Mouse (Mus musculus) liver, postnatal 0 days (tissue): Measurements from ENCODE around the gene Selenom. TPM values are rescaled to one million over a fixed set of nuclear protein-coding genes. Genes with fewer than 3 reads are reported as not detected.

Experiments
- ATAC-seq: fragments of 200-750 bp; cut with Nextera tagmentation; 2 replicates; pipeline ENCODE4 v1.8.0; 2017; ENCODE audit warnings: mild to moderate bottlenecking, moderate library complexity
- DNase-seq: peaks from one replicate; pipeline ENCODE4 v3.0.0-alpha.2; 2016
- H3K27ac ChIP-seq: fragments of 300-500 bp; sonication (generic); 2 replicates; pipeline ENCODE4 v1.5.1; 2014; ENCODE audit warnings: antibody characterized with exemption, moderate library complexity, mild to moderate bottlenecking, low read depth
- H3K27me3 ChIP-seq: fragments of 300-500 bp; sonication (generic); 2 replicates; pipeline ENCODE4 v1.6.1; 2014; ENCODE audit warnings: low read length, control low read depth, mixed read lengths; ENCODE audit not compliant: insufficient read depth
- H3K36me3 ChIP-seq: fragments of 300-500 bp; sonication (generic); replicated peaks from 2 replicates; pipeline ENCODE4 v1.6.1; 2014; ENCODE audit warnings: mild to moderate bottlenecking, control low read depth, low read length, moderate library complexity, mixed read lengths; ENCODE audit not compliant: insufficient read depth
- H3K4me1 ChIP-seq: fragments of 300-500 bp; sonication (generic); 2 replicates; pipeline ENCODE4 v1.6.1; 2014; ENCODE audit warnings: antibody characterized with exemption, mild to moderate bottlenecking, control low read depth; ENCODE audit not compliant: insufficient read depth
- H3K4me2 ChIP-seq: fragments of 300-500 bp; sonication (generic); 2 replicates; pipeline ENCODE4 v1.6.1; 2014; ENCODE audit warnings: low read depth, mild to moderate bottlenecking, low read length, moderate library complexity, mixed read lengths
- H3K4me3 ChIP-seq: fragments of 300-500 bp; sonication (generic); 2 replicates; pipeline ENCODE4 v1.5.1; 2014; ENCODE audit warnings: low read depth, low read length
- H3K9ac ChIP-seq: fragments of 300-500 bp; sonication (generic); replicated peaks from 2 replicates; pipeline ENCODE4 v1.6.1; 2014; ENCODE audit warnings: mild to moderate bottlenecking, moderate library complexity
- H3K9me3 ChIP-seq: fragments of 300-500 bp; sonication (generic); 2 replicates; pipeline ENCODE4 v1.6.1; 2016; ENCODE audit warnings: mild to moderate bottlenecking, control low read depth, low read length, mixed read lengths
- CTCF ChIP-seq: sonication (generic); IDR thresholded peaks from 2 replicates; pipeline ENCODE4 v1.5.1; 2016; ENCODE audit warnings: antibody characterized with exemption, low read depth
- EP300 ChIP-seq: IDR thresholded peaks from 2 replicates; pipeline ENCODE4 v1.6.1; 2016; ENCODE audit warnings: antibody characterized with exemption, low read depth, mild to moderate bottlenecking
- WGBS: fragments of 180-500 bp; shearing (Covaris S2); extraction: QIAGEN DNeasy Blood & Tissue Kit; methylation state at CpG from one replicate; pipeline ENCODE4 v1.1.7; 2014; ENCODE audit not compliant: insufficient replicate concordance; 5-methylcytosine and 5-hydroxymethylcytosine counted together
- polyA plus RNA-seq: library from polyadenylated mRNA; unstranded; fragments of >200 nt; fragmentation: Nextera tagmentation; extraction: Ambion mirVana; gene quantifications from 2 replicates; pipeline ENCODE4 v1.2.1, GENCODE M21; 2015

Gene Selenom
- polyA plus RNA-seq, 1 experiment from 2014 or later: 9.9 TPM

DNA sequence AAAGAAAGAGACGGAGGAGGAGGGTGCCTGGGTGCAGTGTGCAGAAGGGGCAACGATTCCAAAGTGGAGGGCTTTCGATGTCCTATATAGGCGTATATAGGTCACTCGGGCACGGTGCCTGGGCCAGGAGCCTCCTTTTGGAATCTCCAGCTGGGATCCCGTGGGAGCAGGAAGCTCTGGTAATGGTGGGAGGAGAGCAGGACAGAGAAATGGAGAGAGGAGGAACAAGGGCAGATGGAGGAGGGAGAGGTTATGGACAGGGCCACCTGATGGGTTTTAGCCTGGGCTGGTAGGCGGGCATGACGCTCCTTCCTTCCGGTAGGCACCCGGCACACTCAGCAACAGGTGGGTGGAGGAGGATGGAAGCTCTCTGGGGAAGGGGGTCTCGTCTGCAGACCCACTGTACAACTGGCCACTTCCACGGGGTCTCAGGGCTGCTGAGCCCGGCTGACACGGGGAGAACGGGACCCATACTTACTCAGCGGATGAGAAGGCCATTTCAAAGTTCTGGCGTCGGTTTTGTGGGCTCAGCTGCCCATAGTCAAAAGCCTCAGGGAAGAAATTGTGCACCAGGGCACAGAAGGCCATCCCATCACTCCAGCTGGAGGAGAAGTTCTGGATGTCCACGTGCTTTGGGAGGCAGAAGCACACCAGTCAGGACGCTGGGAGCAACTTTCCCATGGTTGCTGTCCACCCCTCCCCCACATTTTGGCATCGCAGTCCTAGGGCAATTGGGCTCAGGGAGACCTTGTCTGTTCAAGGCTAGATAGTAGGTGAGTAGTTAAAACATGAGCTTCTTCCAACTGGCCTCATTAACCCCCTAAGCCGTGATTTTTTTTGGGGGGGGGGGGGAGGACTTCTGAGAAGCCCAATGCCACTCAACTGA, 7.1 kb downstream of the Selenom start:
- no peak overlapping the region for H3K4me3 ChIP-seq
- 84% methylated on average over 23 of the region's 23 CpGs for WGBS
- ATAC-seq (no peak), DNase-seq (no peak)
- no peaks in the 10 kb centered on the region for H3K9me3 ChIP-seq
- peaks cover 10% of the 10 kb centered on the region for H3K4me1 ChIP-seq
- H3K4me2 ChIP-seq: no peak overlapping the region
- H3K9ac ChIP-seq: no peak overlapping the region
- H3K27ac ChIP-seq: no peak overlapping the region
- H3K27me3 ChIP-seq: peaks cover 14% of the 10 kb centered on the region
- H3K36me3 ChIP-seq: peaks cover 23% of the 10 kb centered on the region
- TF ChIP-seq EP300 (no peak), CTCF (no peak)

DNA sequence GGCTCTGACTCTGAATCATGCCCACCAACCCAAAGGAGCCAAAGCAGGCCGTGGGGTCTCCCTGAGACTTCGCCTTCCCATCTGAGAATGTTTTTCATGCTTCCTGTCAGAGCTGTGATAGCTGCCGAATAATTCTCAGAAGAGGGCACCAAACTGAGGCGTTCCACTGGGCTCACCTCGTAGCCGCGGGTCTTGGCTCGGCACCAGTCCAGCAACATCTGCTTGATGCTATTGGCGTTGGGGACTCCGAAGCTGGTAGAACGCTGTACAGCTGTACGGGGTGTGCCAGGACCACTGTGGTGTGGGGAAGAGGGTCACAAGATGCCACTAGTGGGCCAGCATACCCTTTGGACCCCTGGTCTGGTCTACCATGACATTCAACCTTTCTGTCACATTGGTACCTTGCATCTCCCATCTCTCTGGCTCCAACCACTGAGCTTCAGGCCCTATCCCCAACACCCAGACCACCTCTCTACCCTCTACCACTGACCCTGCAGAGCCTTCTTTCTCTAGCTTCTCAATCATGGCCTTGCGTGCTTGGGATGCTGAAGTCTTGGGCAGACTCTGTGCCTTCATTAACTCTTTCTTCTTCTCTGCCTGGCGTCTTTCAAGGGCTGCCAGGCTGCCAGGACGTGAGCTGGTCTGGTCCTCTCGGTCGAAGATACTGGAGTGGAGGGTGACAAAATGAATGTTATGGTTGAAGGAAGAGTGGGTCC, 8.0 kb downstream of the Selenom start:
- Histone ChIP-seq H3K9ac (no peak overlapping the region), H3K4me1 (peaks cover 2% of the 10 kb centered on the region; the same call in 1 of the 2 replicates), H3K36me3 (peaks cover 25% of the 10 kb centered on the region), H3K27ac (no peak overlapping the region), H3K27me3 (peaks cover 5% of the 10 kb centered on the region; the same call in 1 of the 2 replicates), H3K9me3 (no peaks in the 10 kb centered on the region), H3K4me3 (no peak overlapping the region), H3K4me2 (no peak overlapping the region)
- TF ChIP-seq EP300 (no peak), CTCF (no peak)
- ATAC-seq: no peak
- 85% methylated on average over 17 of the region's 17 CpGs for WGBS
- DNase-seq: no peak

DNA sequence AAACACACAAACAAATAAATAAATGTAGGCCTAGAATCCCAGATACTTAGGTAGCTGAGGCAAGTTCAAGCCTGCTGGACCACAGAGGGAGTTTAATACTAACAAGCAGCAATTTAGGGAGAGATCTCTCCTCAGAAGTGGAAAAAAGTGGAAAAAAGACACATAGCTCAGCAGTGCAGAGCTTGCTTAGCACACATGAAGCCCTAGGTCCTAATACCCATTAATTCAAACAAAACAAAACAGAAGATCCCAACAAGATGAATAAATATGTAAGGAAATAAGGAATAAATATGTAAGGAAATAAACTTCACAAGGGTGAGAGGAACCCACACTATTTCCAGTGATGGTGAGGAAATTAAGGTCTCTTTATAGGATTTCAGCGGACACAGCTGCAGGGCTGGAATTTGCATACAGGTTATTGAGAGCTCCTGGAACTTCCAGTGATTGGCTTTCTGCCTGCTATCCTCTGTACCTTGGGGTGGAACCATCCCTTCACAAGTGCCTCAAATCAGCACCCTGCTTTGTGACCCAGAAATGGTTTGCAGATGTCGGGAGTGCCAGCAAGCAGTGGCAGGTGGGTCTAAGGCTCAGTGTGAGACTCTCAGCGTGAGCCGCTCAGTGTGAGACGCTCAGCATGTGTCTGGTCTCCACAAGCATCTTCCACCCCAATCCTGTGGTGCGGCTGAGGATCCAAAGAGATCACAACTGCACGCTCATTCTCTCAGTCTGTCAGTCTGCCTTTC, 9.5 kb downstream of the Selenom start:
- Histone ChIP-seq H3K27me3 (no peaks in the 10 kb centered on the region), H3K36me3 (peaks cover 35% of the 10 kb centered on the region), H3K4me2 (no peak overlapping the region), H3K4me3 (no peak overlapping the region), H3K9me3 (no peaks in the 10 kb centered on the region), H3K4me1 (no peaks in the 10 kb centered on the region), H3K9ac (no peak overlapping the region), H3K27ac (no peak overlapping the region)
- 87% methylated on average over 7 of the region's 7 CpGs for WGBS
- DNase-seq (no peak), ATAC-seq (no peak)
- TF ChIP-seq EP300 (no peak), CTCF (no peak)

DNA sequence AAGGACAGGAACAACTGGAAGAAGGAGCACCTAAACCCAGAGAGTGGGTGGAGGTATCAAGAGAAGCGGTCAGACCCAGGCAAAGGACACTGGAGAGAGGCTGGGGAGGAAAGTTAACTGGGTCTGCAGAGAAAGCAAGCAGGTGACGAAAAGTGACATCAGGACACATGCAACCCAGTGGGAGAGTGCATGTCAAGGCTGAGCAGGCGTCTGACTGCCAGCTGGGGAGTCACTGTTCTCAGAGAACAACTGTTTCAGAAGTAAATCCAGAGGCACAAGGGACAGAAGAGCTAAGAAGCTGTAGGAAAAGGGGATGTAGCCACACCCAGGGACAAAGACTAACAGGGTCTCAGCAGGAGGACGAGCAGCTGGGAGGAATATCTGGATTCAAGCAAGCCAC, 11.1 kb downstream of the Selenom start:
- TF ChIP-seq CTCF: no peak
- TF ChIP-seq EP300: no peak
- ATAC-seq (no peak), DNase-seq (no peak)
- Histone ChIP-seq H3K36me3 (peaks cover 51% of the 10 kb centered on the region), H3K4me1 (no peaks in the 10 kb centered on the region), H3K4me2 (no peak overlapping the region), H3K27me3 (no peaks in the 10 kb centered on the region), H3K9ac (no peak overlapping the region), H3K9me3 (no peaks in the 10 kb centered on the region), H3K4me3 (no peak overlapping the region), H3K27ac (no peak overlapping the region)
- 76% methylated on average over 4 of the region's 4 CpGs for WGBS

DNA sequence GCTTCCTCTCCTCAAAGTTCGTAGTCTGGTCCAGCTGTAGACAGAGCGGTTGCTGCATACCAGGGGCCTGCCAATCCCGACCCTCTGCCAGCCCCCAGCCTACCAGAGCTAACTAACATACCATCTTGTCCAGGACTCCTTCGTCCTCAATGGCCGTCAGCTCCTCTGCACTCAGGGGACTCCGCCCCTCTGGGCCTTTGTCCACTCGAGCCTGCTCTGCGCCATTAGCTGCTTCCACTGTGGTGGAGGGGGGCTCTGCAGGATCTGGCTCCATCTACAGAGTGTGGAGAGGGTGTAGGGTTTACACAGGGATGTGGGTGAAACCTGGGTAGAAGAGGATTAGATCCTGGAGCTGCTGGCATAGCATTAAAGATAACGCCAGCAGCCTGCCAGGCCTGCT, 11.7 kb downstream of the Selenom start:
- no peak overlapping the region for H3K27ac ChIP-seq
- H3K4me2 ChIP-seq: no peak overlapping the region
- peaks cover 57% of the 10 kb centered on the region for H3K36me3 ChIP-seq
- H3K9ac ChIP-seq: no peak overlapping the region
- ATAC-seq (no peak), DNase-seq (no peak)
- H3K27me3 ChIP-seq: no peaks in the 10 kb centered on the region
- no peaks in the 10 kb centered on the region for H3K9me3 ChIP-seq
- no peaks in the 10 kb centered on the region for H3K4me1 ChIP-seq
- H3K4me3 ChIP-seq: no peak overlapping the region
- 86% methylated on average over 9 of the region's 9 CpGs for WGBS
- TF ChIP-seq EP300 (no peak), CTCF (no peak)
